Mouse (Mus musculus): ENCODE measurements around the gene Crat.
A peak's percentile ranks its signal among the peaks of the same experiment; 100 is the strongest.

Gene Crat

DNA sequence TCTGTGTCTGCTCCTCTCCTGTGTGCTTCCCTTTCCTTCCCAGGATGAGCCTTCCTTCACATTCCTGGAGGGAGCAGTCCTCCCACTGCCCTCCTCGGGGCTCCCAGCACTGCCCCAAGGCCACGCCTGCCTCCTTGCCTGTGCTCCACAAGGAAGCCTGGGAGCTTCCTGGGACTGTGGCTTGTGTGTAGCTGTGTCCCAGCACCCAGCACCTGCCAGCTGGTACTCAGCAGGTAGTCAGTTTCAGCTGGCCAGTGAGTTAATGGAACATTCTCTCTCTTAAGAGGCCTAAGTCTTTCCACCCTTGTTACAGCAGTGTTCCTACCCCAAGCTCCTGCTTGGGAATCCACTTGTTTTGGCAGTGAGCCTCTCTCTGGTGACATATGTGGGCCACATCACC lies 12.8 kb downstream of the Crat start:
- DNase-seq: no peak

DNA sequence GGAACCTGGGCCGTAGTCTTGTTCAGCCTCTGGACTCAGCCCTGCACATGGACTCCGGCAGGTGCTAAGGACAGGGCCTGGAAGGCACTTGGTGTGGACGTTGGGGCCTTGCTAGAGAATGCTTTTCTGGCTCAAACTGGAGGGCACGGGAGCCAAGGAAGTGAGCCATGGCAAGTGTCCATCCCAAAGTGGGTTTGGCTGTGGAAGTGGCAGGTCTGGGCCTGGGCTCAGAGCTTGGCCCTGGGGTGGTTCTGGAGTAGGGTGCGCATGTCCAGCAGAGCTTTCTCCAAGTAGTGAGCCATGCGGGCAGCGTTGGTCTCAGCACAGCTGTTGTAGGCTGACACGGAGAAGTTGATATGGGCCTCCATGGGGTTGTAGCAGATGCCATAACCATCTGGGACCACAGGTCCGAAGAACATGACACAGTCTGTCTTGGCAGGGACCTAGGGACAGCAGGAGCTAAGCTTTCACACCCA lies 13.2 kb downstream of the Crat start:
- DNase-seq: no peak

DNA sequence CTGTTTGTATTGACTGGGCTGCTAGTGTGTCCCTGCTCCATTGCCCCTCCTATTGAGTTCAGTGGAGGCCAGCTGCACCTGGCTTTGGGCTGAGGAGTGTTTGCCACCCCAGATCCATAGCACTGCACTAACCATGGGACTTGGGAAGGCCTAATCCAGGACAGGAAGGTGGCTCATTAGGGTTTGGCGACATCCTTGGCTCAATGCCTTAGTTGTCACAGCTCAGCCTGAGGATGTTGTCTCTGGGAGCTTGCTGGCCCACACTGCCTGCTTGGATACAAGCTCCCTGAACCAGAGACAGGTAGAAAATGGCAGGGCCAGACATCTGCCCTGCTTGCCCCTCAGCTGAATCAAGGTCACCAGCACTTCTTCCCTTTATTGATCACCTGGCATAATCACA lies 14.0 kb downstream of the Crat start:
- no peak for DNase-seq

DNA sequence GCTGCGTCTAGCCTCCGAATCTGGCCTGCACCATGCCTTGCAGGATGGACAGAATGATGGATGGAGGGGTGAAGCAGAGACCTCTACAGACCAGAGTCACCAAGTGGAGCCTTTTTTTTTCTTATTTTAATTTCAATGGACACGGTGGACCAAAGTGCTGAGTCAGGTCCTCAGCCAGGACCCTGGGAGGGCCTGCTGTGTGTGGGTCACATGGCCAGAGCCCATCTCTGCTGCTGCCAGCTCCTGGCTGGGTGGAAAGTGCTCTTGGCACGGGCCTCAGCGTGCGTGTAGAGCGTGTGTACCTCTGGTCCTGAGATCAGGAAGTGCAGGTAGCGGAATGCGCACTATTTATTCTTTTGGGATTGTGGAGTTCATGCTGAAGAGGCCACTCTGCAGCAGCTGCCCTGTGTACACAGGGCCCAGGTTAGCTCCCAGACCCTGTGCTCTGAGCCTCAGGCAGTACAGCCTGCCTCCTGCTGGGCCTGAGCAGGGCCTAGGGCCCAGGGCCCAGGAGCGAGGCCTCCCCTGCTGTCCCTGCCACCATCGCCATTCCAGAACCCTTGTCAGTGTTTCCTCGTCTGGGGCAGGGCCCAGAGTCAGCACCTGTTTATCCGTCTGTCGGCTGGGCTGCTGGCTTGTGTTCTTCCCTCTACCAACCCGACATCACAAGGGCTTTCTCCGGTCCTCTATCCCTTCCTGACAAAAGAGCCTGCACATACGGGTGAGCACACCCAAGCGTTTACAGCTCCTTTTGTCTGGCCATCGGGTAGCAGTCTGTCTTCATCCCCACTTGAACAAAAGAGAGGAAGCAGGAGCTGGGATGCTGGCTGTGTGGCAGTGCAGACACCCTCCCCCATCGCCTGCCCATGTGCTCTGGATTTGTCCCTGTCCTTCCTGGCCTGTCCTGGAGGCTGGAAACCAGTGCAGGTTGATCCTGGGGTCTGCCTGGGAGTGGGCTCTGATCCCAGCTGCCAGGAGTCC lies 16.1 kb downstream of the Crat start:
- no peak for DNase-seq

DNA sequence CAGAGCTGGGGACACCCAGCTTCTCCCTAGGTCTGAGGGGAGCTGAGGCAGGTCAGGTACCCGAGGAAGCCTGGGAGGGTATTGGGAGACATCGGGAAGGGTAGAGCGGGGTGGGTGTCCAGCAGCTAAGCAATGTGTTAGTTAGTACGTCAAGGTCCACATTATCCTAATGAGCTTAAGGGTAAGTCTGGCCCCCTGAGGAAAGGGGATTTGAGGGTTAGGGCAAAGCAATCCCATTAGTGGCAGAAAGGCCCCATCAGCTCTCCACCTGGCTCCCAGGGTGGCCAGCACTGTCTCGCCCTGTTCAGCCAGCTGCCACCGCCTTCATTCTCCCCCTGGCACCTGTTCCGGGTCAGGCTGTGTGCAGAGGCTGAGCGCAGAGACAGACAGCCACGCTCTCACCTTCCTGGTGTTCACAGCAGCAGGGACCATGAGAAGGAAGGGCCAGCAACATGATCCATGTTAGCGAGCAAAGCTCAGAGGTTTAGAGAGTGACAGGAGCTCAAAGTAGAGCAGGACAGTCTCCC lies 17.6 kb downstream of the Crat start:
- DNase-seq: no peak

DNA sequence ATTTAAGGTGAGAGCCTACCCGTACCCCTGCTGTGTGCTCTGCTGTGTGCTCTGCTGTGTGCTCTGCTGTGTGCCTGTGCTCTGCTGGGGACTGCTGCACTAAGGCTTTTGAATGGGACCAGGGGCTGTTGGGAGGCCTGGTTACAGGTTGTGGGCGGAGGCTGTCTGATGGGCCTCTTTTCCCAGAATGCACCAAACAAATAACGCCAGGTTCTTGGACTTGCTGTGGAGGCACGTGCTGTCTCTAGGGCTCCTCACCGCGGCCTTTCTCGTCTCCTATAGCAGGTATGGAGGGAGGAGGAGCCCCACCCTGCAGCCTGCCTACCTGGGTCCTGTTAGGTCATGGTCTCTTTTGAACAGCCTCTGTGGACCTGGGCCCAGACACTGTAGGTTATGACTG lies 19.4 kb downstream of the Crat start:
- no peak for DNase-seq

DNA sequence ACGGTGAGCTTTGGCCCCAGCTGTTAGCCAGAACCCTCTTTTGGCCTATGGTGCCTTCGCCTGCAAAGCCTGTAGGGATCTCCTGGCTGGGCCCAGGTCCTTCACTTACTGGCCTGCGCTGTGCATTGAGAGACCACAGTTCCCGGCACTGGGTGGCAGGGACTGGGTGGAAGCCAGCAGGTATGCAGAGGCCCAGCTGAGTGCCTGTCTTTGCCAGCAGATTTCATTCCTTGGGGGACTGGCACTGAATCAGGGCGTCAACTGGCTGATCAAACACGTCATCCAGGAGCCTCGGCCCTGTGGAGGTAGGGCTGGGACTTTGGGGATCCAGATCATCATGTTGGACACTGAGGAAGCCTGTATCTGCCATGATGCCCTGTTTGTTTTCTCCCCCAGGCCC lies 19.9 kb downstream of the Crat start:
- no peak for DNase-seq

DNA sequence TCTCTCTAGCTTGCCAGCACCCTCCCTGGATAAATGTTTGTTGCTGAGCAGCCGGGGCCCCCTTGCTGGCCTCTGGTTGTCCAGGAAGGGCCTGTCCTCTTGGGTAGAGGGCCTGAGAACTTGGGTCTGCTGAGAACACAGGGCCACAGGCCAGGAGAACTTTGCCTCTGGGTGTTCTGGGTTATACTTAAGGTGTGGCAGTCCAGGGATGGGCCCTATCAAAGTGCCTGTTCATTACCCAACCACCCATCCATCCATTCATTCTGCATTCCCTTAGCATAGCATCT lies 22.3 kb downstream of the Crat start:
- no peak for DNase-seq

DNA sequence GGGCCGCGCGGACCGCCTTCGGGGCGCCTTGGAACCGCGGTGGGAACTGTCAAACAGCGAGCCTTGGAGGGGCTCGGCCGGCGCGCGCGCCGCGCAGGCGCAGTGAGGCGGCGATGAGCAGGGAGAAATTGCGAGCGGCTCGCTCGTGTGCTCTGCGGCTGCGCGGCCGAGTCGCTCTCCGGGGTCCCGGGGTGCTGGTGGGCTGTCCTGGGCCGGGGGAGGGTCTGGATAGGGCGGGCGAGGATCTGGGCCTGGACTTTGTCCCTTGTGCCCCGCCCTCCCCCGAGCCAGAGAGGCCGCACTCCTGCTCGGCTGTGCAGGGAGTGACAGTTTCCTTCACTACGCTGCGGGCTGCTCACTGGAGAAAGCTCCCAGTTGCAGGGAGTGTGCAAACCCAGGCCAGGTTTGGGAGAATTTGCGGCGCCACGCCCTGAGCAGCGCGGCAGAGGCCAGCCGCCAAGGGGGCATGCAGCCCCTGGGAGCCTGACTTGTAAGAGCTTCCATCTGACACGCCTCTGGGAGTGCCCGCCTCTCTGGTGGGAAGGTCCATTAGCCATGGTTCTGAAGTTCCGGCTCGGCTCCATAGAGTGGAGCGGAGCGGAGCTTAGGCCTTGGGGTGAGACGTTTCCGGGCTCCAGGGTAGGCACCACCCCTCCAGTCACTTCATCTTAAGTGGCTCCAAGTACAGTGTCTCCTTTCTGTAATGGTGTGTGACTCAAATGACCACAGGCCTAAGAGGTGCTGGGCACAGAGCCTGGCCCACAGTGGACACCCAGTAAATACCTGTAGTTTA lies 22.8 kb downstream of the Crat start:
- DNase-seq: peak; percentile 89 to 94

DNA sequence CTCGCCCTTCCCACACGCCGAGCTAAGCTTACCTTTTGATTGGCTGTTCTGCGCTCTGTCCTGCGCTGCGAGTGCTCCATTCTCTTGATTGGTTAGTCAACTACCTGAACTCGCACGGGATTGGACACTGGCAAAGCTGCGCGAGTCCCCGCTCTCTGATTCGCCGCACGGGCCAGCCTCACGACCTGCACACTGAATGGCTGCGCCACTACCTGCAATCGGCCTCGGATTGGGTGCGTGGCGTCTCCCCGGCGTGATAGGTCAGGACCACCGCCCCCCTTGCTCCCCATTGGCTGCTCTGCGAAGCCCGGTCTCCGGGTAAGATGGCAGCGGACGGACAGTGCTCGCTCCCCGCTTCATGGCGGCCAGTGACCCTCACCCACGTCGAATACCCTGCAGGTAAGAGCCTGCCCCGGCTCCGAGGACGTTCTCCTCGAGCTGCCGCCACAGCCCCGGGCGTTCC lies 23.5 kb downstream of the Crat start, which contains the start of gene Dolpp1:
Dolpp1 (plus strand) TSS at position 141 of the 463 bp plus-strand sequence.
- peak; percentile 96 to 99 for DNase-seq

DNA sequence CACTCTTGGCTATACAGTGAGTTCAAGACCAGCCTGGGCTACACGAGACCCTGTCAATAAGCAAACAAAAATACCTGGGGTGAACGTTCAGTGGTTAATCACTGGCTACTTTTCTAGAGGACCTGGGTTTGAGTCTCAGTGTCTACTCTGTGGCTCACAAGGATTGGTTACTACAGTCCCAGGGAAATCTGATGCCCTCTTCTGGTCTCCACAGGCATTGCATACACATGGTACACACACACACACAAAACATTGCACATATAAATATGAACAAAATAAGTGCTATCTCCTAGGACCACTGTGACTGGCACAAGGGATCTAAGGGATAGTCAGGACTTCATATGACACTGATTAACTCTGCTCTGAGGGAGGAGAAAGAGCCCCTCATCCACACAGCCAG lies 26.6 kb downstream of the Crat start:
- no peak for DNase-seq

DNA sequence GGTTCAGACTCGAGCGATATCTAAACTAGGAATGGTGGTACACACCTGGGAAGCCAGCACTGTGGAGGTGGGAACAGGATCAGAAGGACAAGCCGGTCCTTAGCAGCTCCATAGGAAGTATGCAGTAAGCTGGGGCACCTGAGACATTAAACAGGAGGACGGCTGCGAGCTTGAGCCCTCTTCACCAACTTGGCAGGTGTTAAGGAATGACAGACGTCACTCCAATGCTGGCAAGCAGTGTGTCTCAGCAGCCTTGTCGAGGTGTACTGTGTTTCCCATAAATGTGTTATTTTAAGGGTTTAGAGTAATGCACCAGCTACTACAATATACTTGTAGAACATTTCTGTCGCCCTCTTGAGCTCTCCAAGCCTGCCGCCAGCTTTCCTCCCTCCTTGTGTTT lies 28.7 kb downstream of the Crat start:
- no peak for DNase-seq

DNA sequence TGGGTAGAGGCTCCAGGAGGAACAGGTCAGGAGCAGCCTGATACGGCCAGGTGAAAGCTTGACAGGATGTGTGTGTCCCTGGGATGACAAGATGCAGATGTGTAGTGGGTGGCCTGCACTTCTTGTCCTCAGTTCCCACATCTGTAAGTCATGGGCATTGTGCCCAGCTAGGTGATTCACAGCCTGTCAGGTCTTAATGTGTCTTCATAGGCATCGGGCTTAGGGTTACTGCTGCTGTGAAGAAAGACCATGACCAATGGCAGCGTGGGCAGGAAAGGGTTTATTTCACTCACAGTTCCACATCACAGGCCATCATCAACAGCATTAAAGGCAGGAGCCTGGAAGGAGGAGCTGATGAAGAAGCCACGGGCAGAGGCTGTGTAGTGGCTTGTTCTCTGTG lies 30.0 kb downstream of the Crat start:
- DNase-seq: no peak

DNA sequence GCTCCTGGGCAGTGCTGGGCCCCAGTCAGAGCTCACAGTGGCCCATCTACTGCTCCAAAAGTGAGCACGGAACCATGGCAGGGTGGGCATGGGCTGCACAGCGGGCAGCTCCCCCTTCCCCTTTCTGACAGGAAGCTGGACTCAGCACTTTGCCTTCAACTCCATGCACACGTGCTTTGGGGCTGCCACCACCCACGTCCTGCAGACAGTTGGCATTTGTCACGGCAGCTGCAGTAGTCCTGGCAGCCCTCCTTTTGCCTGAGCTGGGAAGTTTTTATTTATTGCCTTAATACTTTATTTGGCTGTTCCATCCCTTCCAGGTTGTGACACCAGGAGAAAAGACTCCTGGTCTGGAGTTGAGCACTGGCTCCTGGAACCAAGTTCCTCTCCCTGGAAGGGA lies 30.8 kb downstream of the Crat start:
- no peak for DNase-seq

DNA sequence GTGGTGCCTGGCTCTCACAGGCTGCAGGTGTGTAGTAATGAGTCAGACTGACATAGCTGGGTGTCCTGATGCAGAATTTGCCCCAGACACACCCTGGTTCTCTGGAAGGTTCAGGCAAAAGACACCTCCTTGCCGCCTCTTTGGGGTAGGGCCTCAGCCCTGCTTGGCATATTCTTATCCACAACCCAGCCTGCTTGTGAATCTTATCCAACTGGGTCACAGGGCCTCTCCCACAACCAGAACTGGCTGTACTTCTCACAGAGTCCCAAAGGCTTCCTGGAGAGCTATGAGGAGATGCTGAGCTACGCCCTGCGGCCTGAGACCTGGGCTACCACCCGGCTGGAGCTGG lies 34.3 kb downstream of the Crat start:
- no peak for DNase-seq

DNA sequence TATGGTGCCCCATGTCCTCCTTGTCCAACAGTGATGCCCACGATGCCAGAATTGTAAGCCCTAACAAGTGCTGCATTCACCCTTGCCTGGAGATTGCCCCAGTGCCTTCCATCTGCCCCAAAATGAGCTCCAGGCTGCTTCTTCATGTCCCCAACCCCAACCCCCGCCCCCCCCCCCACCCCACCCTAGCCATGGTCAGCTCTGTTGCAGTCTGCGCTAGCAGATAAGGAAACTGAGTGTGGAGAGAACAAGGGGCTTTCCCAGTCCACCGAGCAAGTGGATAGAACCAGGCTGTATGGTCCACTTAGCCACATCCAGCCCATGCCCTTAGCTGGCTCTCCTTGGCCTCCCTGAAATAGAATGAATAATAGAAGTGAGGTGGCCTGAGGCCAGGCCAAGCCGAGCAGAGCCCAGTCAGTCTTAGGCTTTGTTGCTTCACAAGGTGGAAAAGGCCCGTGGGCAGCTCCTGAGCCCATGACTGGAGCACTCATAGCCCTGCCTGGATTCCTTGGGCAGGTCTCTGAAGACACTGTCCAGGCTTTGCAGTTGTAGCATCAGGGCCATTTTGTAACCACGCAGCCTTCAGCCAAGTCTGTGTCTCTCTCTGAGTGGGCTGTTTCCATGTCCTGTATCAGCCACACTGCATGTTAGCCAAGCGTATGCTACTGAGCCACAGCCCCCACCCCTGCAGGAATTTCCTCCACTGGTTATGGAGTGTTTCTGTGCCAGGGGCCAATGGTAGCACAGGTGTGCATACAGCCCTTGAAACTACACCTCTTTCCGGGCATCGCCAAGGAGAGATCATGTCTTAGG lies 34.8 kb downstream of the Crat start:
- no peak for DNase-seq

DNA sequence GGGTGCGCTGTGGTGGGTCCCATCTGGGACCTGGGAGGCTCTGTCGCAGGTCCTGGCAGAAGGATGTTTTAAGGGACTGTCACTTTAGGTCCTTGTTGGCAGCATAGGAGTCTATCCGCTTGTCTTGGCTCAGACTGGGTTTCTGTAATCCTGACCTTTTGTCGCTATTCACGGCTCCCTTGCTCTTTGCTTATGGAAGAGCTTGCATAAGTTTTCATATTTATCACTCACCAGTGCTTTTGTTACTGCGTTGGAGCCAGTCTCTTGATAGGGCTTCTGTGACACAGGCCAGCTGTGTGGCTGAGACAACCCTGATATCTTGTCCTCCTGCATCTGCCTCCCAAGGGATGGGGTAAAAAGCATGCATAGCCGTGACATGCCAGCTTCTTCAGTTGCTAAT lies 36.3 kb downstream of the Crat start:
- no peak for DNase-seq

DNA sequence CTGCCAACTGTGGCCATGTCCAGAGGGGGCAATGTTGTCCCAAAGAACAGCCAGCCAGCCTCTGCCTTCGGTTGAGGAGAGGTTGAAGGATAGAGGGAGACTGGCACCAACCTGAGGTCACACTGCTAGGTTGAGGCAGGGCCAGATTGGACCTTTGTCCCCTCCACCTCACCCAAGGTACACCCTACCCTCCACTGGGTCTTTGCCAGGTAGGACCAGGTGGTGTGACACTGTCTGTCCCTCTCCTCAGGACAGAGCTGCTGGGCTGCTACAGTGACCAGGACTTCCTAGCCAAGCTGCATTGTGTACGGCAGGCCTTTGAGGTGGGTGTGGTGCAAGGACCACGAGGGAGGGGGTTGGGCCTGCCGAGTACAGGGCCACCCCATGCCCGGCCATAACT lies 37.9 kb downstream of the Crat start:
- DNase-seq: no peak

DNA sequence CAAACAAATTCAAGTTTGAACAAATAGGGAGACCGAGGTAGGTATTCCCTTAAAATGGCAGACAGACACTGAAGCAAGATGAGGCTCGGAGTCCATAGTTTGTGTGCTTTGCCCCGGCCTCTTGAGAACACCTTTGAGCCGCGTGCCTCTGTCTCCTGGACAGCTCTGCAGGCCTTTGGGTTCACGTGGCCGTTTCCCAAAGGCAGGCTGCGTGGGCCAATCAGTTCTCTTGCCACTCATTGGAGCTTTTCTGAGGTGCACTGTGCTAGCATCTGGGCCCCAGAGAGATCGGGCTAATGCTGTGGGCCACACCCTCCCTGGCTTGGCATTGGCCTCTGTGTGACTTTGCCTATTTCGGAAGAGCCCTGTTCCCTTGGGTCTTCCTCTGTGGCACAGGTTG lies 39.7 kb downstream of the Crat start:
- DNase-seq: no peak

DNA sequence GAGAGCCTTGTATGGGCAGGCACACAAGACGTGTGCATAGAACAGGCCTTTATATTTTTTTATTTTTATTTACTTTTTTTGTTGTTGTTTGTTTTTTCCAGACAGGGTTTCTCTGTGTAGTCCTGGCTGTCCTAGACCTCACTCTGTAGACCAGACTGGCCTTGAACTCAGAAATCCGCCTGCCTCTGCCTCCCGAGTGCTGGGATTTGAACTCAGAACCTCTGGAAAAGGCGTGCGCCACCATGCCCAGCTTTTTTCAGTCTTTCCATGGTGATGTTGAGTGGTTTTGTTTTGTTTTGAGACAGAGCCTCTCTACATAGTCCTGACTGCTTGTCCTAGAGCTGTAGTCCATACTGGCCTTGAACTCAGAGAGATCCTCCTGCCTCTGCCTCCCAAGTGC lies 42.9 kb downstream of the Crat start:
- no peak for DNase-seq

DNA sequence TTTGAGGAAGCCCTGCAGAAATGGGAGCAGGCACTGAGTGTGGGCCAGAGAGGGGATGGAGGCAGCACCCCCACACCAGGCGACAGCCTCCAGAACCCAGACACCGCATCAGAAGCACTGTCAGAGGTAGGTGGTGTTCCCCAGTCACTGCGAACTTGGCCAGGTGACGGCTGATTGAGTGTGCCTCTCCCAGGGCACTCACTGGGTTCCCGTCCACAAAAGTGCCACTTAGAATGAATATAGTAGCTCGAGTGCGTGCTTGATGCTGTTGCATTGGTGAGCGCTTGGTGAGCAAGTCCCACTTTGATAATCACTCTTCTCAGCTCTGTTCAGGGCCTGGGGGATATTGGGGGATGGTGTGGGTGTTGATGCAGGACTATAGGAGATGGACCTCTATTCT lies 44.1 kb downstream of the Crat start:
- DNase-seq: no peak

DNA sequence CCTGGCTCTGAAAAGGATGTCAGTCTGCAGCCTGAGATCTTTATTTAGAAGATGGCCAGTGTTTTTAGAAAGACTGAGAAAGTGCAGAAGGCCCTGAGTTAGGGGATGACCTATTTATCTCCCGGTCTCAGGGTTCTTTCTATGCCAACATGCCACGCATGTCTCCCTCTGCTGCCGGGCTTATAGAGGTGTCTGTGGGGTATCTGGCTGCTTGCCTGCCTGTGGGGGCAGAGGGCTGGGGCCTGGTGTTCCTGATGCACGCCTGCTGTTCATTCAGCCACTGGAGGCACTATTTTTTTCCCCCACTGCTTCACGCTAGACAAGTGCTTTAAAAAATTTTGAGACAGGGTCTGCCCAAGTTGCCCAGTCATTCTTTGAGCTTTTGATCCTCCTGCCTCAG lies 49.4 kb downstream of the Crat start:
- peak in 1 of 2 experiments; percentile 38 for DNase-seq
